Mouse (Mus musculus): ENCODE data around the gene Klhl29. TPM values are rescaled to one million over a fixed set of nuclear protein-coding genes. Genes with fewer than 3 reads are reported as not detected.

Klhl29 gene
- total RNA-seq, 4 experiments from 2014 or later = 17.1 to 26.7 (median 20.1) TPM

DNA sequence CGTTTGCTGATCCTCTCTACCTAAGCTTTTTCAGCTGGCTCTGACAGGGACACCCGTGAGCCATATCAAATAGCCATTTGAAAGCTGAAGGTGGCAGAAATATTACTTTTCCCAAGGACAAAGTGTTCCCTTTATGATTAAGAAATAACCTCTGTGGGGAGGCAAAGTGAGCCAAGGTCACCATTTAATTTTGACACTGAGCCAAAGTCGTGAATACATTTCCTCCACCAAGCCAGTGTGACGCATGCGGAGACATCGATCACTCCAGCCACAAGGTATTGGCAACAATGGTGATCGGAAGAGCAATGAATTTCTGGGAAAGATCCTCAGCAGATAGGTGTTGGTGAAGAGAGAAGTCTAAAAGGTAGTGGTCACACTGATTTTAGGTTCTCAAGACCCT lies 83.2 kb downstream of the Klhl29 start:
- DNase-seq = peak; percentile 75

DNA sequence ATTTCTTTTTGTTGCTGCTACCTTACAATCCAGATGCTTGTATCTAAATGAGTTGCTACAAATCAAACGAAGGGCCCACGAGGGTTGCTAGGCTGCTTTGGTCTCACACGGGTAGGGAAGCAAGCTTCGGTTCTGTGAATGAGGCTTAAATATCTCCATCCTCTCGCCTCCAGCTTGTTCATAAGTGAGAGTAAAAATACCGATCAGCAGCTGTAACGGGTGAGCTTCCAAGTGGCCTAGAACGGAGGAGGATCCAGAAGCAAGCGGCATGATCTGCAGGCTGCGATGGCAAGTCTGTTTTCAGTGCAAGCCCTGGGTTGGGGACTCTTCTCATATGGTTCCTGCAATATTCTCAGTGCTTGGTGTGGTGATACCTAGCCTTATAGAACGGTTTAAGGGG lies 89.9 kb downstream of the Klhl29 start:
- no peak for DNase-seq

DNA sequence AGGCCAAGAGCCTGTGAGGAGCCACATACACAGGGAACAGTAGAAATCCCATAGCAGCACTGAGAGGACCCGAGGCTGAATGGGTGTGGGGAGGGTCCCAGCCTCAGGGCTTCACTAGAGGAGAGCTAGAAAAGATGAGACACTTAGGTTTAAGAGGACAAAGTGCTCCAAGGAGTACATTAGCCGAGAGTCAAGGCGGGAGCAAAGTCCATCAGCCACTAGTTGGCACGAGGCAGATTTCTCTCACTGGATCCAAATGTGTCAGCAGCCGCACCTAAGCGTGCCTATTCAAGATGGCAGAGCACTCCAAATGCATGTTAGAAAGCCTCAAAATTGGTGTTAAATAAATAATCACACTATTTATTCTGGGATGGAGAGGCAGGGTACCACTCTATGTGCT lies 90.5 kb downstream of the Klhl29 start:
- DNase-seq = no peak

DNA sequence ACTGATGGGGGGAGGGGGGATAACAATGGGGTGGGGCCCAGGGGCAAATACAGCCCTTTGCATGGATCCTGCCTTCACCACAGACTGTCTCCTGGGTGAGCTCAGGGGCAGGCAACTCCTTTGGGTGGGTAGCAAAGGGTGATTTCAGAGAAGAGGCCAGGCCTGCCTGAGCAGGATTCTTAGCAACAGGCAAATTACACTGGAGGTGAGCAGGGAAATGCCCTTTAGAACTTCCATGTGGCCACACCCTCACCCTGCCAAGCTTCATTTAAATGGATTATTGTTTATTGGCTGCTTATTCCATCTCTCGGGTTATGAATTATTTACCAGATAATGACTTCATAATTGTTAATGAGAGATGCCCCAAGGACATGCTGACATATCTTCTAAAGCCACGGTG lies 91.8 kb downstream of the Klhl29 start:
- no peak for DNase-seq

DNA sequence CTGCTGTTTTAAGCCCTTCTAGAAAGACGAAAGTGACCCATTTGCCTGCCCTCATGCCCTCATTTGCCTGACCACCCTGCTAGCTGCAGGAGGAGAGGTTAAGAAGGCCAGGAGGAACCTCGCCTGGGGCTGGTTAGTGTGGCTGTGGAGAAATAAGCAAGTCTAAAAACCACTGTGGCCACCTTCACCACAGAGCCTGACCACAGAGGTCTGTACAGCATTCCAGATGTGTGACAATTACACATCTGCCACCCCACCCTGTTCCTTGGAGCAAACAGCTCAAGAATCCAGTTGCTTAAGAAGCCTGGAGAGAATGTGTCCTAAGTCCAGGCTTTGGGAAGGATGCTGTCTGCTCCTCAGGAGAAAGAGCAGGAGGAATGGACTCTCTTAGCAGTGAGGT lies 92.9 kb downstream of the Klhl29 start:
- DNase-seq = no peak

DNA sequence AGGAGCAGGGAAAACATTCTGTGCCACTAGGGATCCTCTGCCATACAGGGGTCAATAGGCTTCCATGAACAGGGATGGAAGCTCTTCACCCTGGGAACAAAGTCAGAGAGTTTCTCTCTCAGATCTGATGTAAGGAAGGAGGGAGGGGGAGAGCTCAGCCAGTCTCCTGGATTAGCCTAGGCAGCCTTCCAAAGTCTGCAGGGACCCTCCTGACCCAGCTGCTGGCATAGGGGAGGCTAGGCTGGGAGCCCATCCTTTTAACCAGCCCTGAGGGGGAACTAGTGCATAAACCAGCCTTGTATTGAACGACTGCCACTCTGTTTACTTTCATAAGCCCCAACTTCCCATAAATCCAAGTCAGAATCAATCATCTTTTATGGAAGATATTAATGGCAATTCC lies 95.6 kb downstream of the Klhl29 start:
- DNase-seq = no peak

DNA sequence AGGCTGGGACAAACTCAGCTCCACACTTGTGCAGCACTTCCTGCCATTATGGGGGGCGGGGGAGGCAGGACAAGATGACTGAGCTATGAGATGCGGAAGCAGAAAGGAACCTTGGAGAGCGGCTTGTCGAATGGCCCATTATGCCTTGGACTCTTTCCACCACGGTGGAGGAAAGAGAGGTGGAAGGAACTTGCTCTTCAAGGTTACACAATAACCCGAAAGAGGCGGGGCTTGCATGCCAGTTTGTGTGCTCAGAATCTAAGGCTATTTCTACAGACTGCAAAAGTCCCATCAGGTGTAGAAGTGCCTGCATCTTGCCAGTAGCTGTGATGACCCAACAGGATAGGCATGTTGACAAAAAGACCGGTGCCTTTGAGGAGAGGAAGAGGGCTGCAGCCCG lies 98.5 kb downstream of the Klhl29 start:
- peak; percentile 60 for DNase-seq

DNA sequence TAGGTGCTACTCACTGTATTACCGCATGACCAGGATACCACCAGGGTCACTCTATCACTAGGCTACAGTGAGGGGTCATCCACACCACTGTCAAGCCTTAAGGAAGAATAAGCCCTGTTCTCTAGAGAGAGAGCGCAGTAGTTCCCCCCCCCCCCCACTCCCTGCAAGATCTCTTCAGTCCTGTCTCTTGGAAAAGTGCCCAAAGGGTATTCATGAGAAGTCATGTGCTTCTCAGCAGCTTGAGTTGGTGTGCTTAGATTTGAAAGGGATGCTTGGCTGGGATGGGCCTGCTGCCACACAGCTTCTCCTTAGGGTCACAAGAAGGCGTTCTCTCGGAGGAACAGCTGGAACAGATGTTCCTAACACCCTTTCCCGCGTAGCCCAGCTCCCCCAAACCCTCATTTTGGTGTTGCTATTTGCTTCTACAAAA lies 100.0 kb downstream of the Klhl29 start:
- DNase-seq = no peak

DNA sequence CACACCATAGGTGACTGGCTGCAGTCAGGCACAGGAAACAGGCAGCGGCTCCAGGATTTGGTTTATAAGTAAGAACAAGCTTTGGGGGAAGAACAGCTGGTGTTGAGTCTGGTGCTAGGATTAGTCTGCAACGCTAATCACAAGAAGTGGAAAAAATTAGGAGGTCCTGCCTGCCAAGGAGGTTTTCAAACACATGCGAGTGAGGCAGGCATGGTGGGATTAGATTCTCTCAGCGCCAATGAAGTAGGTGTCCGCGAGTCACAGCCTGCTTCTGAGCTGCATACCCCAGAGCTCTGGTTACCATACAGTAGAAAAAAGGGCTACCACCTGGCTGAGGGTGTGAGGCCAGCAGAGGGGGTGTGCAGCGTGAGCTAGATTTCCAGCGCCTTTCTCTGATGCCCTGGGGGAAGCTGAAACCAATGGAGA lies 101.0 kb downstream of the Klhl29 start:
- DNase-seq = no peak

DNA sequence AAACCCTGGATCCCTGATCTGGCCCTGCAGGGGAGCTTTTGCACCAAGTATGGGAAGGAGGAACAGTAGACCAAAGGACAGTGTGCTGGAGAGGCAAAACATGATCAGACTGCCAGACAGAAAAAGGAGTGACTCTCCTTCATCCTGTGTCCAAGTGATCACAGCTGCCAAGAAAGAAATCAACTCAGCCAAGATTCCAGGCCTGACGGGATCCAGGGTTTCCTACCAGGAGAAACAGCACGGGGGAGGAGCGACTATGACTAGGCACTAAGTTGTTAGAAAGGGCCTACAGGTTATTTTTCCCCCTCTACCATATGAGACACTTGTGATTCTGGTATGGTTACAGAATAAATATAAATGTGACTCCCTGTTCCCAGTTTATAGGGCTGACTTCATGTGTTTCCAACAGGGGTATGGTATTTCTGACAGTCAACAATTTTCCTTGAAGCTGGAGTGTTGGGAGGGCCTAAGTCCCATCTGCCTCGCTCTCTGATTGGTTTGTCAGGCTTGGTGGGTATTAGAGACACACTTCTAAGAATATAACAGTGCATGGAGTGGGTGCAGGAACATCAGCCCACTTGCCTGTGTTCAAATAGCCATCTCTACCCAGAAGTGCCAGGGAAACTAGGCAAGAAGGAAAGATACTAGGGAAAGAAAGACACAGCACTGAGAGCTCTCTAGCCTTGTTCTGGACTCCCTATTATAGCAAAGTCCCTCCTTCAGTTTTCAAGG lies 102.0 kb downstream of the Klhl29 start:
- no peak for DNase-seq

DNA sequence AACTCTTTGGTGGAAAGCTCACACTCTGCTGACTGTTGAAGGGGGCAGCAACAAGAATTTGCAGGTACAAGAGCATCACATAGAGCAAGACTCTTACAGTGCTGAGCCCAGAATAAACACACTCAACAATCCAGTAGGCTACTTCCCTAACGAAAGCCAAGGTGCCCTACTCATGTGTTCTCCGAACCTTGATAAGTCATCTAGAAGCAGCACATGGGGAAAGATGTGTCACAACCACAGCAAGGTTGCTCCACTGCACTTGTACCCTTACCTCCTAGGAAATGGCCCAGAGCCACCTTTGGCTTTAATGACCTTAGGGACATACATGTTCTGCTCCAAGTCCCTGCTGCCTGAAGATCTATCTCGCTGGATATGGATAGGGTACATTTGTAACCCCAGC lies 105.0 kb downstream of the Klhl29 start:
- DNase-seq = no peak

DNA sequence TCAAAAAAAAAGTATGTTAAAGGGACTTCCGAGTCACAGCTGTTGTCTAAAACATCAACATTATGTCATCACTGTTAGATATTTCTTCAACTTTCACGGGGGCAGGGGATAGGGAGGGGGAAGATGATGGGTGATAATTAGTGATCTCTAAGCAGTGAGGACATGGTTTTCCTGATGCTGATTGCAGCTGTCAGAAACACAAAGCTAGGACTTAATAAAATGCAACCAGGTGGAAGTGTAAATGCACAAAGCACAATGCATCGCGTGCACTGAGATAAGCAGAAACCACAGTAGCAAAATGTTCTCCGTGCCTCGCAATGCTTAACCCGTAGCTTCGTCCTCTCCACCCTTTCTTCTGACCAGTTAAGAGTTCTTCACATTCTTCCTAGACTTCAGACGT lies 105.5 kb downstream of the Klhl29 start:
- DNase-seq = no peak

DNA sequence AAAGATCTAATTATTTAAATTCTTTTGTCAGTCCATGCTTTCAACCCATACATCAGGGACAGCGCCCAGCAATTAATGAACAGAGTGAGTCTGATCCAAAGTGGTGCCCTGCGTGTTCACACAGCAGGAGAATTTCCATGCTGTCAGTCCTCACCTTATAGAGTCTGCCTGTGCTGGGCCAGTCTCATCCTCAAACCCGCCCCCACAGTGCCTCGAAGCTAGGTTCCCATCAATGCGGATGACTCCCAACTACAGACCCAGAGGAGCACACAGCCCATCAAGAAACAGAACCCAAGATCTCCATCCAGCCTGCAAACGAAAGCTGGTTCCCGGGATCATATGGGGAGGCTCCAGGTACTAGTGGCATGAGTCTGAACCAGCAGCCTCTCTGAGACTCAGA lies 106.4 kb downstream of the Klhl29 start:
- no peak for DNase-seq

DNA sequence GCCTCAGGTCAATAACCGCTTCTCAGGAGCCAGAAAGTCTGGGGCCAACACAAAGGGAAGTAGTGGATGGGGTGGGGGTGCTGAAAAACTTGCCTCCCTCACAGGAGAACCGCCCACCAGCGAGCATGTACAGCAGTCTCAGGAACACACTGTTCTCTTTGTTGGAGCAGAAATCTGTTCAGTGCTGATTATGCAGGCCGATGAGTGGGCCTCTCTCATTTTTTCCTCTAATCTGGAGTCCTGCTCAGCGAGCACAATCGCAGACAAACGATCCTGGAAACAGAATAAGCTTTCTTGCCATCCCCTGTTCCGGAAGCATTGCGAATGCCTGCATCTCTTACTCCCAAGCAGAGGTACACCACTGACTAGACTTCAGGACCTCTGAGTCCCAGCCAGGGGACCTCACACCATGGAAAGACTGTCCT lies 107.3 kb downstream of the Klhl29 start:
- no peak for DNase-seq

DNA sequence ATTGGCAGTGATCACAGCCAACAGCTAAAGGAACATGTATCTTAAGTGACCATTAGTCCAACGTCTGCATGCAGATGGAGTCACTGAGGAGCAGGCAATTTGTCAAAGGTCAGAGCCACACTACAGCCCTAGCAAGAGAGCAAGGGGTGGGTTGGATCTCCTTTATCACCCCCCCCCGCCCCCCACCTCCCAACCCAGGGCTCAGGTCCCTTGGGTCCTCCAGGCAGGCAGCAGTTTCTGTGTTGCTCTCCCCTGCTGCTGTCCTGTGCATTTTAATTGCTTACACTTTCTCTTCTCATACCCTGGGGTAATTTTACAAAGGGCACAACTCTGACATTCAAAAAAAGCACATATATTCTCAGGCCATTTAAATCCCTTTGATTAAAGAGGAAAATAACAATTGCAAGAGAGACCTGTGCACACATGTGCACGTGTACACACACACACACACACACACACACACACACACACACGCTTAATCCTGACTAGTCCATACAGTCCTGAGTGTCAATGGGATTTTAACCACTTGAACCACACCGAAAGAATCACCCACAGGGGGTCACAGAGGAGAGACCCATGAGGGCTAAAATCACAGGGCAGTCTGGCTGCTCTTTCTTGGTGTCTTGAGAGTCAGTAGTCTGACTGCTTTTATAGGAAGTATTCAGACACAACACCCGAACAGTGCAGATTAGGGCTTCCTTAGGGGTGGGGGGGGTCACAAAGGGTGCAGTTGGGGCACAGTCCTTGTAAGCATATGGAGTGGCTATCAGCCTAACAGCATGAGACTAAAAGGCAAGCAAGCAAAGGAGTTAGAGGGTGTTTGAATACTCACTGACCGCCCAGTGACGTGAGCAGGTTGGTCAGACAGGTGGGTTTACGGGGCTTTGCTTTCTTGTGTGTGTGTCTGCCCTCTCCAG lies 108.0 kb downstream of the Klhl29 start:
- DNase-seq = no peak

DNA sequence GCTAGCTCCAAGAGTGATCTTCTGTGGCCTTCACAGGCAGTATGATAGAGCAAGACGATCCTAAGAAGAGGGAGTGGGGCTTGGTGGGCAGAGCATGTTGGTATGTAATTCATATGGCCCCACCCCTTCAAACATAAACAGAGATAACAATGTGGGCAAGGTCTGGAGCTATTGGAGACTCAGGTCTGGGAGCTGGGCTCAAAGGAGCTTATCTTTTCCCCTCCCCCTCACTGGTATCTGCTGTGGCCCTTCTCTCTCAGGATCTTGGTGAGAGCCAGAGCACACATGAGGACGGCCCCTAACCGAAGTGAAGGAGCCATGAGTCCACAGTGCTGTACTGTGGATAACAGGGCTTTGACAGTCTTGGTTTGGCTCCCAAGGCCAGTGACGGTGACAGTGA lies 108.7 kb downstream of the Klhl29 start:
- no peak for DNase-seq

DNA sequence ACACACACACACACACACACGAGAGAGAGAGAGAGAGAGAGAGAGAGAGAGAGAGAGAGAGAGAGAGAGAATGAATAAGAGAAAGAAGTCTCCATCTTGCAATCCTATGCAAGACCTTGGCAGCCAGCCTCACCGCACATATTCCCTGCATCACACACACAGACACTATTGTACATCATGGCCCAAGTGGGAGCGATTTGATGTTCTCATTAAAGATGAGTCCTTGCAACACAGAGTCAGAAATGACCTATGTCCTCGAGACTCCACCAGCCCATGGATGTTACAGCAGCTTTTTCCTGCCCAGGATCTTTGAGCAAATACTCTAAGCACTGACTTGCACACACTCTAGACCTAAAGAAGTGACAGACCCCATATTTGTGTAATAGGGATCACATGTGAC lies 114.0 kb downstream of the Klhl29 start:
- DNase-seq = no peak

DNA sequence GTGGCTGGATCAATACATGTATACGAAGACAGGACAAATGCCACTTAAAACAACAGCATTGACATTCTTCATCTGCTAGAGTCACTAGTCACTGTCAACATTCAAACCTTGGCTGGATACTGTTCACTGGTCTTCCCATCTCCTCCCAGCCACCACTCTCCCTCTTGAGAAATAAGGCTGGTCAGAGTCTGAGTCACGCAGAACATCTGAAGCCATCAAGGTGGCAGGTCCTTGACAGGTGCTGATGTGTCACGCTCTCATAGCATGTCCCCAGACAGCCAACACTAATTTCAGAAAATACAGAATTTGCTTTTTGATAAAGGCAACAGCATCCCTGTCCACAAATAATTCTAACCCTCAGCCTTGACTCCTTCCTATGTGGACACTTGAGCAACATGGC lies 116.7 kb downstream of the Klhl29 start:
- DNase-seq = no peak

DNA sequence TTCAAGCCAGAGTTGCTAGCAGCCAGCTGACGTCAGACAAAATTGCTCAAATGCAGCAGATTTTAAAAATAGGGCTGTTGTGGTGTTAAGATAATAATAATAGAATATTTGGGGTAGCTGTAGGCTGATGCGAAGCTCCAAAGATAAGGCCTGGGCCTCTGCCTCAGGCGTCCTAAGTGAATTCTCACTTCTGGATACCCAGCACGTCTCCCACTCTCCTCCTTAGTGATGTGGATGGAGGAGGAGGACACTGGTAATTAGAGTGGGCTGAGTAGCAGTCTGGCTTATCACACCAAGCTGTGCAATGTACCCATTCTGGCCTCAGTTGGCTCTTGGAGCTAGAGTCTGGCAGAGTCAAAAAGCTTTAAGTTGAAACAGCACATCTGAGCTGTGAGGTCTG lies 118.3 kb downstream of the Klhl29 start:
- DNase-seq = no peak

DNA sequence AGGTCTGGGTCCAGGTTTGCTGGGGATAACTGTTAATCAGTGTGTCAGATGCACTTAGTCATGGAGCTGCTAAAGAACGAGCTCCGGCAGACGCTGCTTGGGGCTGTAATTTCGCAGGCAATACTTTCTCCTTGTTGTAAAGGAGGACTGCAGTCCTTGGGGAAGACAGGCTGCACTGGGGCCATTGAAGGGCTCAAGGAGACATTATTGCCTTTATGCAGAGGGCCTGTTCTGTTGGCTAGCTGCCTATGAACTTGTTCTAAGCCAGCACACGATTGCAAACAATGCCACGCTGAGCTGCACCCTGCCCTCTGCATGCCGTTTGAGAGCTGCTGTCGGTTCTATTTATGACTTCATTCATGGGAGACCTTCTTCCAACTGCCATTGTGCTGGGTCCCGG lies 120.4 kb downstream of the Klhl29 start:
- DNase-seq = peak; percentile 41

DNA sequence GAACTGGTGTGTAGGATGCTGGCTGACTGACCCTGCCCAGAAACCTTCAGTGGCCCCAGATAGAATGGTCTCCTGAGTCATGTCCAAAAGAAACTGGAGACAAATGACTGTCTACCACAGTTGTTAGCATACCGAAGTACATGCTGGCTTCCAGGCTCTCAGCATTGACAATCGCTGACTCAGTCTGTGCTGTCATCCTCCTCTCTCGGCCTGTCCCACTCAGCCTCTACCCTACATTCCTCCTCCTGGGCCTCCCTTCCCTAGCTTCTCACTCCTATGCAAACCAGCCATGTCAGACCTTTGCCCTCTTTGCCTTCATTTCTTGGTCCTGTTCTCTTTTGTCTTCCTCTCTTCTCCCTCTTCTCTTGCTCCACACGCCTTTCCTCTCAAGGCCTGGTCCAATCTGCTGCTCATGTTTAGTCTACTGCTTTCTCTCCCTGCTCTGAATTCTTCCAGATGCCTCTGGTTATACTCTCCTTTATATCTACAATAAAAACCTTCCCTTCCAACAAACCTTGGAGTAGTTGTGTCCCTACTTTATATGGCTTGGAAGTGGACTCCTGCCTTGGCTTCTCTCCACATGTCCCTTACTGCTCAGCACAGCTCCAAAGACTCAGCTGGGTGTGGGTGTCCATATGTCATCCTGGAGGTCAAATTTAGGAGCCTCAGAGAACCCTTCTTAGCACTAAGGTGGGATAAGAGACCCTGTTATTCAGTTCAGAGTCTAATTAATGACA lies 121.1 kb downstream of the Klhl29 start:
- DNase-seq = no peak

DNA sequence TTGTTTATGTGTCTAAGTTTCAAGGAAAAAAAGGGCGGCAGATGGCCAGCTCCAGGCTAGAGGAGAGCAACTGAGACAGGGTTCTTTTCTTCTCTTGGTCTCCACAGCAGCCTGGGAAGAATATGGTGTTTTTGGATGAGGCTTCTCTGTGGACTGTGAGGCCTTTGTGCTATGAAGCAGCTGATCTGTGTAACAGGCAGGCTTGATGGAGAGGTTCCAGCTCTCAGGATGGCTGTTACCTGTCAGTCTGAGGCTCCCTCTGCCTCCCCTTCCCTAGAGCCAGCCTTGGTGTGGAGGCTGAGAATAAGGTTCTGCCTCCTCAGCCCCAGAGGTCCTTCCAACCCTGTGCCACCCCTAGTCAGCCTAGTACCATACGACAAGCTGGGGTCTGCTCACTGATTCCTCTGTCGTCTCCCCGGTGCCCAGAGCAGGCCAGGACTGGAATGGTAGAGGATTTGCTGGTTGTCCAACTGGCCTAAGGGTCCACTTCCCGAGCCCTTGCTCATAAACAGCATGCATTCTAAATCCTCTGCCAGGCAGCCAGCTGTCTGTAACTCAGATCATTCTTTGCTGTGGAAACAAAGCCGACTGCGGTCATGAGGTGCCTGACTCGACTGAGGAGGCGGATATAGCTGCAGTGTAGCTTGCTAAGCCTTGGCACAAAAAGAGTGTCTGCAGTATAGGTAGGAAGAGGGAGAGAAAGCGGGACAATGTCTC lies 122.0 kb downstream of the Klhl29 start:
- DNase-seq = no peak

Data from adrenal gland, adult 8-10 months (tissue).